Mouse (Mus musculus): ENCODE measurements around the gene Nkapd1.

DNA sequence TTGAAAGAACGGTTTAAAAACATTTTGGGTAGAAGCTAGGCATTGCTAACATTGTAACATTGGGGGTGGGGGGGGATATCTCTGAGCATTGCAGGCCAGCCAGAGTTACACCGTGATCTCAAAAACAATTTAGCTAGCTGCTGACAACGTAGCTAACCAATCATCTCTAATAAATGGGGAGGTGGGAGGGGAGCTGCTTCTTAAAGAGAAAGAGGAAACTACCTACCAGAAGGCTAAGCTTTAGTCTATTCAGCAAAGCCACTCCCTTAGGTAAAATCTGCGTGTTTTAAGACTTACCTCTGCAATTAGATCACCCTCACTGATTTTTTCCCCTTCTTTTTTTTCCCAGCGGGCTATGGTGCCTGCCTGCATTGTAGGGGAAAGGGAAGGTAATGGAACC, 41.1 kb upstream of the Nkapd1 start:
- TF ChIP-seq CTCF (IDR thresholded peaks at IDR 0.05; ENCODE audit: low read depth, low read length) (no peak), POLR2A (IDR thresholded peaks at IDR 0.05; ENCODE audit: borderline replicate concordance, low read depth, low read length) (no peak)

Data from bone marrow macrophage, adult 2 months (primary cell).